19 mouse cellular contexts compared by ENCODE assay signal in genomic region chr2:173265468-173266265, GRCm38 (mm10). TPM values are rescaled to one million over a fixed set of nuclear protein-coding genes. Genes with fewer than 3 reads are reported as not detected.
DNase-seq lines count a peak whose midpoint lies in the region; TF ChIP-seq lines count a peak whose summit lies in the region.
"Had no signal": no experiment of that assay in that cellular context is flagged by ENCODE, and none has a peak within 500 bp of the region (broad histone marks: within the 10 kb centered on the region; RNA-seq: fewer than 3 reads in every experiment).

No protein-coding gene starts in this region.

- no peaks in the 10 kb centered on the region for H3K27me3 ChIP-seq in kidney, adult 2 months (replicated peaks; ENCODE audit: control insufficient read depth, insufficient read depth, low read length)
- H3K27me3 ChIP-seq in E14TG2a.4 (ENCODE audit: insufficient read depth, low read length) (no peaks in the 10 kb centered on the region), myocyte (ENCODE audit: control insufficient read depth, insufficient read depth, insufficient read length) (no peaks in the 10 kb centered on the region)

- no peak for TF ChIP-seq CTCF in kidney, adult 2 months (conservative IDR thresholded peaks at IDR 0.05; ENCODE audit: insufficient read depth, insufficient read length, low read depth, low read length)
- no peak for TF ChIP-seq CTCF in E14TG2a.4 (conservative IDR thresholded peaks at IDR 0.05; ENCODE audit: low read length)

- H3ac ChIP-seq in myocyte (ENCODE audit: control insufficient read depth, insufficient read length), result no peak overlapping the region

- DNase-seq in kidney, adult 2 months, result peak; percentile 68
- DNase-seq in kidney, postnatal 25 days, result no peak
- DNase-seq in adrenal gland, postnatal 25 days, result no peak
- DNase-seq in thymus, postnatal 36 days, result no peak
- no peak for DNase-seq in thymus, postnatal 14 days
- DNase-seq: adrenal gland, postnatal 36 days; cerebellum, postnatal 36 days; gastrocnemius, postnatal 10 days; heart, adult 11 months; liver had no signal

- H3K4me2 ChIP-seq in myocyte (ENCODE audit: low read depth), result peak overlapping the region; percentile 88
- H3K4me2 ChIP-seq: midbrain, embryonic 11.5 days had no signal

- H3K79me2 ChIP-seq in myocyte (ENCODE audit: control insufficient read depth, insufficient read depth), result peaks cover 89% of the 10 kb centered on the region

- no peaks in the 10 kb centered on the region for H3K9me3 ChIP-seq in E14TG2a.4 (ENCODE audit: low read length)

- H3K36me3 ChIP-seq in kidney, adult 2 months (ENCODE audit: control insufficient read depth, insufficient read depth, low read length), result no peaks in the 10 kb centered on the region
- H3K36me3 ChIP-seq in E14TG2a.4 (ENCODE audit: insufficient read depth, low read length), result peaks cover 35% of the 10 kb centered on the region
- no peaks in the 10 kb centered on the region for H3K36me3 ChIP-seq in myocyte (ENCODE audit: control insufficient read depth, insufficient read depth)

- no peak overlapping the region for H3K4me3 ChIP-seq in kidney, adult 2 months (ENCODE audit: insufficient read depth, low read depth, low read length)
- H3K4me3 ChIP-seq in E14TG2a.4 (replicated peaks; ENCODE audit: low read length) (0 out of 2 replicates have a peak overlapping the region, but pooled peaks have one; percentile 13), myocyte (no peak overlapping the region)
- H3K4me3 ChIP-seq in brown adipose tissue, adult 24 weeks (ENCODE audit: insufficient read depth, low read depth, low read length), result no peak overlapping the region
- H3K4me3 ChIP-seq: erythroblast, embryonic 14.5 days had no signal

- H3K27ac ChIP-seq in kidney, adult 2 months (ENCODE audit: insufficient read depth, low read depth, low read length), result no peak overlapping the region
- peak overlapping the region; percentile 99 for H3K27ac ChIP-seq in brown adipose tissue, adult 24 weeks (replicated peaks; ENCODE audit: low read depth, low read length)
- H3K27ac ChIP-seq: kidney, postnatal 0 days had no signal

- 77% methylated on average over 22 of the region's 22 CpGs for WGBS in kidney, adult 2 months

- no peak for TF ChIP-seq POLR2A in kidney, adult 2 months (IDR thresholded peaks at IDR 0.05; ENCODE audit: low read depth, low read length)
- no peak for TF ChIP-seq POLR2A in myocyte (IDR thresholded peaks at IDR 0.05; ENCODE audit: insufficient read length, low read depth)

- H3K4me1 ChIP-seq in kidney, adult 2 months (ENCODE audit: control insufficient read depth, insufficient read depth, low read length), result peaks cover 49% of the 10 kb centered on the region
- H3K4me1 ChIP-seq in E14TG2a.4 (replicated peaks; ENCODE audit: low read depth, low read length), result peaks cover 100% of the 10 kb centered on the region
- H3K4me1 ChIP-seq in brown adipose tissue, adult 24 weeks (ENCODE audit: control insufficient read depth, insufficient read depth, insufficient read length, low read length), result peaks cover 17% of the 10 kb centered on the region; the same call in 1 of the 2 replicates

TF ChIP-seq in myocyte, 11 proteins besides CTCF, POLR2A, EP300 and RAD21:
- no peak for TF ChIP-seq E2F4 (IDR thresholded peaks at IDR 0.05; ENCODE audit: insufficient read depth)
- TF ChIP-seq USF1 (IDR thresholded peaks at IDR 0.05; ENCODE audit: low read depth), result peak; percentile 35
- TF ChIP-seq TCF12 (IDR thresholded peaks at IDR 0.05; ENCODE audit: insufficient read depth, poor library complexity, severe bottlenecking), result no peak
- no peak for TF ChIP-seq MAX (IDR thresholded peaks at IDR 0.05; ENCODE audit: low read depth)
- TF ChIP-seq TCF3 (IDR thresholded peaks at IDR 0.05; ENCODE audit: insufficient read length, low read depth), result no peak
- TF ChIP-seq CEBPB (IDR thresholded peaks at IDR 0.05; ENCODE audit: insufficient read depth, poor library complexity, severe bottlenecking), result peak; percentile 56; the same call in 1 of the 2 replicates
- TF ChIP-seq POLR2AphosphoS2 (IDR thresholded peaks at IDR 0.05; ENCODE audit: insufficient read length, low read depth), result peak; percentile 47
- no peak for TF ChIP-seq MYOD1 (IDR thresholded peaks at IDR 0.05; ENCODE audit: control insufficient read depth in 1 of 3, insufficient read length in 2 of 3, low read depth in 2 of 3)

RNA-seq across cellular contexts. Expression of gene Pmepa1, which starts 10.7 kb away (rescaled TPM):
- 35.6 and 44.7 TPM in 2 replicates for polyA plus RNA-seq in kidney, adult 2 months (2012; rRNA removed)
- 108 and 141 TPM in 2 replicates for polyA plus RNA-seq in brown adipose tissue, adult 24 weeks (2012; ENCODE audit: insufficient read depth, insufficient read length, missing spikeins)
- 260 TPM for polyA plus RNA-seq in myocyte (2012; fragmentation: generic; extraction: Trizol)
- total RNA-seq in adrenal gland, postnatal 25 days (2021), result 34.2 and 78.1 TPM in 2 replicates

RNA-seq across cellular contexts. Expression of gene Zbp1, which starts 46.9 kb away (rescaled TPM):
- polyA plus RNA-seq in kidney, adult 2 months (2012; rRNA removed), result 3.3 and 7.8 TPM in 2 replicates
- polyA plus RNA-seq in brown adipose tissue, adult 24 weeks (2012; ENCODE audit: insufficient read depth, insufficient read length, missing spikeins), result 1.6 TPM in 1 of 2 replicates, not detected in the other
- 1.1 TPM for polyA plus RNA-seq in myocyte (2012; fragmentation: generic; extraction: Trizol)
- 2.6 and 3.5 TPM in 2 replicates for total RNA-seq in adrenal gland, postnatal 25 days (2021)
- total RNA-seq: left cerebral cortex, postnatal 36 days had no signal
- polyA plus RNA-seq: embryonic facial prominence, embryonic 11.5 days; erythroblast, embryonic 14.5 days; heart, embryonic 14.5 days had no signal
